Mouse (Mus musculus) liver, embryonic 16.5 days (tissue): Measurements from ENCODE around the gene Spred2. TPM values are rescaled to one million over a fixed set of nuclear protein-coding genes. Genes with fewer than 3 reads are reported as not detected.

ENCODE experiments used
- ATAC-seq: fragments of 200-750 bp; cut with Nextera tagmentation; 2 replicates; pipeline ENCODE4 v1.8.0; 2017; ENCODE audit warnings: low read depth, mild to moderate bottlenecking, moderate number of reproducible peaks, moderate library complexity
- H3K27ac ChIP-seq: fragments of 300-500 bp; sonication (generic); 2 replicates; pipeline ENCODE4 v1.5.1; 2014; ENCODE audit warnings: mild to moderate bottlenecking, low read length
- H3K27me3 ChIP-seq: fragments of 300-500 bp; sonication (generic); 2 replicates; pipeline ENCODE4 v1.6.1; 2014; ENCODE audit warnings: low read depth, low read length, mixed read lengths; ENCODE audit not compliant: control insufficient read depth, insufficient read depth
- H3K36me3 ChIP-seq: fragments of 300-500 bp; sonication (generic); 2 replicates; pipeline ENCODE4 v1.6.1; 2014; ENCODE audit warnings: mild to moderate bottlenecking; ENCODE audit not compliant: control insufficient read depth, insufficient read depth
- H3K4me1 ChIP-seq: fragments of 300-500 bp; sonication (generic); 2 replicates; pipeline ENCODE4 v1.6.1; 2014; ENCODE audit warnings: low read depth, low read length, mixed read lengths; ENCODE audit not compliant: control insufficient read depth
- H3K4me2 ChIP-seq: fragments of 300-500 bp; sonication (generic); 2 replicates; pipeline ENCODE4 v1.6.1; 2014; ENCODE audit warnings: low read depth, low read length, mixed read lengths
- H3K4me3 ChIP-seq: fragments of 300-500 bp; sonication (generic); 2 replicates; pipeline ENCODE4 v1.5.1; 2014; ENCODE audit warnings: low read depth, mild to moderate bottlenecking, low read length
- H3K9ac ChIP-seq: fragments of 300-500 bp; sonication (generic); 2 replicates; pipeline ENCODE4 v1.6.1; 2014; ENCODE audit warnings: low read depth, low read length
- H3K9me3 ChIP-seq: fragments of 300-500 bp; sonication (generic); replicated peaks from 2 replicates; pipeline ENCODE4 v1.6.1; 2016; ENCODE audit warnings: low read length; ENCODE audit not compliant: control insufficient read depth
- WGBS: fragments of 180-500 bp; shearing (Covaris S2); extraction: QIAGEN DNeasy Blood & Tissue Kit; methylation state at CpG from one replicate; pipeline ENCODE4 v1.1.7; 2014; ENCODE audit not compliant: insufficient replicate concordance; 5-methylcytosine and 5-hydroxymethylcytosine counted together
- polyA plus RNA-seq: library from polyadenylated mRNA; unstranded; fragments of >200 nt; fragmentation: Nextera tagmentation; extraction: Ambion mirVana; gene quantifications from 2 replicates; pipeline ENCODE4 v1.2.1, GENCODE M21; 2015

Spred2 gene
- polyA plus RNA-seq, 1 experiment from 2014 or later, result 1.3 TPM

DNA sequence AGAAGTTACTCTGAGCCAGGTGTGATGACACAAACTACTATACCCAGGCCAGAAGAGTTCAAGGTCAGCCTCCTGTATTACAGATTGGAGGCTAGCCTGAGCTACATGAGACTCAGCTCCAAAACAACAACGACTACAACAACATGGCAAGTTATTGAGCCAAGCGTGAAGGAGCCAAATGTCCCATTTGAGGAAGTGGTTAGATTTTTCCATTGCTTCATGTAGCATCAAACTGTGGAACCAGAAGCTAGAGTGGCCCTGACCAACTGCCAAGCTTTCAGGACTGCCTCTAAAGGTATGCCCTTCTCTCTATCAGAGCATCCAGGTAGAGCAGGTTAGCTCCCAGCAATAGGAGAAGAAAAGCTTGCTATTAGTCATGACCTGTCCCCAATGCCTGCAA is 19.6 kb downstream of the Spred2 start:
- Histone ChIP-seq H3K9ac (no peak overlapping the region), H3K9me3 (no peaks in the 10 kb centered on the region), H3K4me3 (no peak overlapping the region), H3K4me2 (no peak overlapping the region), H3K4me1 (peaks cover 11% of the 10 kb centered on the region), H3K27ac (no peak overlapping the region), H3K36me3 (peaks cover 2% of the 10 kb centered on the region), H3K27me3 (no peaks in the 10 kb centered on the region)
- ATAC-seq, result no peak
- WGBS, result 66% methylated on average over 2 of the region's 2 CpGs

- no peak overlapping the region for H3K9ac ChIP-seq
- 79% methylated on average over 6 of the region's 6 CpGs for whole genome bisulfite sequencing
- ATAC-seq, result no peak
- H3K9me3 ChIP-seq, result no peaks in the 10 kb centered on the region
- no peaks in the 10 kb centered on the region for H3K27me3 ChIP-seq
- H3K4me2 ChIP-seq, result no peak overlapping the region
- H3K27ac ChIP-seq, result no peak overlapping the region
- H3K4me1 ChIP-seq, result peaks cover 7% of the 10 kb centered on the region
- H3K36me3 ChIP-seq, result peaks cover 2% of the 10 kb centered on the region
- H3K4me3 ChIP-seq, result no peak overlapping the region
These were observed 20.5 kb downstream of the Spred2 start for GRCm38 (mm10) chr11:19944701-19945100.

- Histone ChIP-seq H3K27ac (no peak overlapping the region), H3K9me3 (no peaks in the 10 kb centered on the region), H3K4me2 (no peak overlapping the region), H3K27me3 (no peaks in the 10 kb centered on the region), H3K4me1 (peaks cover 13% of the 10 kb centered on the region), H3K36me3 (peaks cover 2% of the 10 kb centered on the region), H3K9ac (no peak overlapping the region), H3K4me3 (no peak overlapping the region)
- WGBS, result 73% methylated on average over 6 of the region's 7 CpGs
- ATAC-seq, result no peak
These were observed 22.5 kb downstream of the Spred2 start for GRCm38 (mm10) chr11:19946721-19947120.

DNA sequence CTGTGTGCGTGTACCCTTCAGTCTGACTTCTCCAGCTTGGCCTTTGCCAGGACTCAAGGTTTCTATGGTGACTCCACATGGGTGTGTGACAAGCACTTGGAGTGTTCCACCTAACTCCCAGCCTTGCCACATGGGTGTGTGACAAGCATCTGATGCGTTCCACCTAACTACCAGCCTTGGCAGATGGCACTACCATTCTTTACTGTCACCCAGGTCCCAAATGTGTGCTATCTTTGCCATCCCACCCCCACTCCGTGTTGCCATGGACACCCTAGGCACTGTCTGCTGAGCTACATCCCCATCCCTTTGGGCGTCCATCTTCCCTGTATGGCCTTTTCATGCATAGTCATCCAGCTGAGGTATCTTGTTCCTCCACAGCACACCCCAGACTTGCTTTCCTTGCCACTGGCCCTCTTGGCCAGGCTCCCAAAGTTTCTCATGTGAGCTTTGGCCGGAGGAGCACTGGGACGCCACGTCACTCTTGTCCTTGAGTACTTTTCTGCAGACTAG is 23.5 kb downstream of the Spred2 start:
- Histone ChIP-seq H3K4me2 (no peak overlapping the region), H3K4me1 (peaks cover 13% of the 10 kb centered on the region), H3K27ac (no peak overlapping the region), H3K9ac (no peak overlapping the region), H3K27me3 (no peaks in the 10 kb centered on the region), H3K36me3 (peaks cover 2% of the 10 kb centered on the region), H3K9me3 (no peaks in the 10 kb centered on the region), H3K4me3 (no peak overlapping the region)
- ATAC-seq, result no peak
- WGBS, result 79% methylated on average over 7 of the region's 7 CpGs

DNA sequence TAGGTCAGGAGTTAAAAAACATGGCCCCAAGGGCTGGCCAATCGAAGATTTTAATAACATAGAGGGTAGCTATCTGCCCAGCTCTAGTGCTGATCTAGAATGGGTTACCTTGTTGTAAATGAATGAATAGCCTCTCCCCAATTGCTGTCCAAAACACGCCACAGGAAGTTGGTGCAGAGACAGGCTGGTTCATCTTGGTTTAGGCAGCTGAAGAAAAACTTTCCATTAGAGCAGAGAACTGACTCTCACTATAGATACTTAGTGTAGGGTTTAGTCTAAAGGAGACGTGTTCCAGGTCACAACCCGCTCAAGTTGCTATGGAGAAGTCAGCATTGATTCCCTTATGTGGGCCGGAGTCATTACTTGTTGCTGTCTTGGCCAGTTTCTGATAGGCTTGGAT is 25.6 kb downstream of the Spred2 start:
- whole genome bisulfite sequencing, result 66% methylated on average over 5 of the region's 5 CpGs
- Histone ChIP-seq H3K9me3 (no peaks in the 10 kb centered on the region), H3K9ac (no peak overlapping the region), H3K27me3 (no peaks in the 10 kb centered on the region), H3K4me3 (no peak overlapping the region), H3K27ac (no peak overlapping the region), H3K4me2 (no peak overlapping the region), H3K36me3 (peaks cover 2% of the 10 kb centered on the region), H3K4me1 (peaks cover 13% of the 10 kb centered on the region)
- ATAC-seq, result no peak

GRCm38 (mm10) chr11:19950169-19950568 is 26.0 kb downstream of the Spred2 start:
- no peak overlapping the region for H3K4me2 ChIP-seq
- no peaks in the 10 kb centered on the region for H3K27me3 ChIP-seq
- H3K9ac ChIP-seq, result no peak overlapping the region
- peaks cover 2% of the 10 kb centered on the region for H3K36me3 ChIP-seq
- WGBS, result 71% methylated on average over 8 of the region's 8 CpGs
- peaks cover 17% of the 10 kb centered on the region for H3K4me1 ChIP-seq
- no peak overlapping the region for H3K27ac ChIP-seq
- H3K9me3 ChIP-seq, result no peaks in the 10 kb centered on the region
- ATAC-seq, result no peak
- no peak overlapping the region for H3K4me3 ChIP-seq

GRCm38 (mm10) chr11:19952963-19953362 is 28.8 kb downstream of the Spred2 start:
- no peak overlapping the region for H3K4me2 ChIP-seq
- no peak for ATAC-seq
- no peaks in the 10 kb centered on the region for H3K9me3 ChIP-seq
- no peaks in the 10 kb centered on the region for H3K27me3 ChIP-seq
- 14% methylated on average over 8 of the region's 8 CpGs for WGBS
- no peak overlapping the region for H3K9ac ChIP-seq
- H3K4me1 ChIP-seq, result peaks cover 17% of the 10 kb centered on the region
- no peaks in the 10 kb centered on the region for H3K36me3 ChIP-seq
- H3K27ac ChIP-seq, result no peak overlapping the region
- no peak overlapping the region for H3K4me3 ChIP-seq

GRCm38 (mm10) chr11:19953919-19954318 is 29.7 kb downstream of the Spred2 start:
- Histone ChIP-seq H3K4me2 (no peak overlapping the region), H3K9ac (no peak overlapping the region), H3K36me3 (no peaks in the 10 kb centered on the region), H3K27ac (no peak overlapping the region), H3K9me3 (no peaks in the 10 kb centered on the region), H3K4me3 (no peak overlapping the region), H3K4me1 (peaks cover 14% of the 10 kb centered on the region), H3K27me3 (no peaks in the 10 kb centered on the region)
- 82% methylated on average over 7 of the region's 7 CpGs for WGBS
- no peak for ATAC-seq

DNA sequence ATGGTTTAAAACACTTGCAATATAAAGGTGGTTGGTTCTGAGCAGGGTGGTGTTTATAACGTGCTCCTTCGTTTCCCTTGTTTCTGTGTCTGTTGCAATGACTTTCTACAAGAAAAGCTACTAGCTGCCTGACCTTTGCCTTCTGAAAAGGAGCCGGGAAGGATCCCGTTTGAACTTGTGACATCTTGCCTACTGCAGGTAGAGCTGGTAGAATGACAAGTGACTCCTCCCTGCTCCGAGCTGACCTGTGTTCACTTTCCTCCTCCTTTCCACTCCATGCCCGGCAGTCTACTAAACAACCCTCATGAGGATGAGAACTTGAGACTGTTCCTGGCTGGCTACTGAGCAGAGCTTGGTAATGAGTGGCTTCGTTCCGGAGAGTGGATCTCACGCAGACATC is 30.9 kb downstream of the Spred2 start:
- 68% methylated on average over 9 of the region's 9 CpGs for WGBS

More for the DNA sequence above, 30.9 kb downstream of the Spred2 start:
- Histone ChIP-seq H3K4me2 (no peak overlapping the region), H3K27me3 (no peaks in the 10 kb centered on the region), H3K4me1 (peaks cover 14% of the 10 kb centered on the region), H3K9ac (no peak overlapping the region), H3K27ac (no peak overlapping the region), H3K36me3 (no peaks in the 10 kb centered on the region), H3K9me3 (no peaks in the 10 kb centered on the region), H3K4me3 (no peak overlapping the region)
- no peak for ATAC-seq
